Mouse (Mus musculus) R1 (cell line): ENCODE measurements around the gene Ctu2.

Experiments used
- DNase-seq: peaks from one replicate; pipeline ENCODE4 v3.0.0-alpha.2; 2018; ENCODE audit warnings: low read depth, low spot score

Ctu2 gene

GRCm38 (mm10) chr8:122484831-122485230, 8.9 kb downstream of the Ctu2 start:
- DNase-seq = no peak

GRCm38 (mm10) chr8:122488387-122488786, 12.4 kb downstream of the Ctu2 start:
- no peak for DNase-seq

GRCm38 (mm10) chr8:122497016-122497734, 21.2 kb downstream of the Ctu2 start:
- DNase-seq = peak; percentile 72

GRCm38 (mm10) chr8:122497912-122498311, 22.0 kb downstream of the Ctu2 start:
- peak; percentile 76 for DNase-seq

- DNase-seq = peak; percentile 81
Observed at GRCm38 (mm10) chr8:122500856-122501255, 24.9 kb downstream of the Ctu2 start.

- DNase-seq = no peak
Observed at GRCm38 (mm10) chr8:122511552-122511951, 35.6 kb downstream of the Ctu2 start.

- no peak for DNase-seq
Observed at GRCm38 (mm10) chr8:122512392-122512791, 36.4 kb downstream of the Ctu2 start.

- DNase-seq = no peak
Observed at GRCm38 (mm10) chr8:122515699-122516098, 39.8 kb downstream of the Ctu2 start.

GRCm38 (mm10) chr8:122517541-122518190, 41.7 kb downstream of the Ctu2 start:
- DNase-seq = no peak

- DNase-seq = no peak
Observed at GRCm38 (mm10) chr8:122520611-122521010, 44.7 kb downstream of the Ctu2 start.

GRCm38 (mm10) chr8:122522796-122523651, 47.1 kb downstream of the Ctu2 start:
- peak; percentile 100 for DNase-seq

- DNase-seq = no peak
Observed at GRCm38 (mm10) chr8:122523652-122524360, 47.9 kb downstream of the Ctu2 start.

GRCm38 (mm10) chr8:122524506-122524905, 48.6 kb downstream of the Ctu2 start:
- DNase-seq = no peak

GRCm38 (mm10) chr8:122525004-122525403, 49.1 kb downstream of the Ctu2 start:
- DNase-seq = no peak

GRCm38 (mm10) chr8:122526084-122526483, 50.1 kb downstream of the Ctu2 start:
- DNase-seq = no peak

- no peak for DNase-seq
Observed at GRCm38 (mm10) chr8:122526526-122527170, 50.7 kb downstream of the Ctu2 start.

- DNase-seq = no peak
Observed at GRCm38 (mm10) chr8:122527937-122528336, 52.0 kb downstream of the Ctu2 start.

GRCm38 (mm10) chr8:122529159-122529558, 53.2 kb downstream of the Ctu2 start:
- DNase-seq = no peak

- no peak for DNase-seq
Observed at GRCm38 (mm10) chr8:122531312-122531711, 55.4 kb downstream of the Ctu2 start.
